Mouse (Mus musculus): ENCODE results near the gene Zfp281. TPM values are rescaled to one million over a fixed set of nuclear protein-coding genes. Genes with fewer than 3 reads are reported as not detected.

Zfp281 gene
- 10 to 100 TPM; 45.4 to 50.3 TPM for polyA plus RNA-seq (2017; shearing (Covaris generic))

GRCm38 (mm10) chr1:136624146-136625018 lies at the start of gene Zfp281:
Zfp281 (plus strand) TSS chr1:136624901.

Other genes with a start within 250 kb of the Zfp281 start
- 10 to 100 TPM in 1 of 2 experiments, 1 to 10 TPM in 1; 9.8 to 17.1 TPM for gene Ddx59, start 209.6 kb upstream of the Zfp281 start, polyA plus RNA-seq (2017; shearing (Covaris generic))
- gene Kif14, start 158.6 kb upstream of the Zfp281 start, polyA plus RNA-seq (2017; shearing (Covaris generic)): 1 to 10 TPM in 1 of 2 experiments, under 1 TPM in 1; 0.18 to 2.1 TPM